Mouse (Mus musculus) layer of hippocampus, postnatal 10 days (tissue): ENCODE results near the gene Pef1. TPM values are rescaled to one million over a fixed set of nuclear protein-coding genes. Genes with fewer than 3 reads are reported as not detected.

Experiments
- DNase-seq, 2 experiments: peaks; one replicate each; pipeline ENCODE4 v3.0.0; 2021; ENCODE audit warnings: low spot score in 2 of 2
- total RNA-seq, 2 experiments: library from RNA; stranded (reverse); gene quantifications; 2 replicates each; pipeline ENCODE4 v1.2.3; 2021

Gene Pef1
- total RNA-seq, 2 experiments from 2014 or later, result 37.4 to 39.7 TPM

DNA sequence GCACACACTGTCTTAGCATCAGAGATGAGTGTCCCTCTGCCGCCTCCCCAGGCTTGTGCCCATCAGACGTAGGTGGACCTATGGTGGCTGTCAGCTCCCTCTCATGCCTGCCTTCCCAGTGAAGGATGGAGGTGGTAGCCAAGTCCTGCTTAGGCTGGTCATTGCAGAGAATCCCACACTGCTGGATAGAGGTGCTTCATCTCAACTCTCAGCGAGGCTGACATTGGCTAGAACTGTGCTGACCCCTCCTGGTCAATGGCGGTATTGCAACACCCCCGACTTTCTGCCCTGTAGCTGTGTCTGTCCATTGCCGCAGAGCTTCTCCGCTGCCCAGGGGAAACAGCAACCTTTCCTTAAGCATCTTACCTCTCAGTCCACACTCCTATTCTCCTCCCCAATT is 15.1 kb upstream of the Pef1 start:
- DNase-seq, result peak; percentile 97 to 98

GRCm38 (mm10) chr4:130095137-130095536 is 7.2 kb upstream of the Pef1 start:
- no peak for DNase-seq

DNA sequence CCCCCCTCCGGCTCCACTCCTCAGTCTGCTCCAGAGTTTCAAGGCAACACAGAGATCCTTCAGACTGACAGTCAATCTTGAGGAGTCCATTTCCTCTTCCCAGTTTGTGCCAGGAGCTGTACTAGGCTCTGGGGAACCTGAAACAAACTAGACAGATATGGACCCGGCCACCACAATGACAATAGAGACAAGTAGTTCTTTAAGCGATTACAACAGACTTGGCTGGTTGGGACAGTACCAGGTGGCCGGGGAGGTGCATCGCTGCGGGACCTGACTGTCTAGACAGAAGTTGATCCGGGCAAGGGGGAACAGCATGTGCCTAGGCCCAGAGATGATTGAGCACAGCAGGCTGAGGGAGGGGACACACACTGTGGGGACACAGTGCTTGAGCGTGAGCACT is 1.2 kb upstream of the Pef1 start:
- DNase-seq, result no peak

GRCm38 (mm10) chr4:130103632-130104031 is 1.3 kb downstream of the Pef1 start:
- no peak for DNase-seq

DNA sequence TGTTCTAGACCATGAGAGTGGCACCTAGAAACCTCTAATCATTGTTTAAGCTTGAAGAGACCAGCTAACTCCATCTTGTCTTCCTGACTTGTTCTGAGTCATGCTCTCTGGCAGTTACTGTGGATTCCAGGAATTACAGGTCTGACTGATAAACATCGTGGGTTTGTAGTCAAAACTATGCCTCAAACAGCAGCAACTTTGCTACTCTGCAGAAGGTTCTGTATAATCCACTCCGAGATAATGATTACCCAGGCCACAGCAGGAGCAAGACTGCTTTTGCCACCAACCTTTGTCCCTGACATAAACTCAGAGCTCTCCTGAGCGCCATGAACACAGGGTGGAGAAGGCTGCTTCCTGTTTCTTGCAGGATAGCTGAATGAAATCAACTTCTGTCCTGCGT is 2.2 kb downstream of the Pef1 start:
- no peak for DNase-seq

DNA sequence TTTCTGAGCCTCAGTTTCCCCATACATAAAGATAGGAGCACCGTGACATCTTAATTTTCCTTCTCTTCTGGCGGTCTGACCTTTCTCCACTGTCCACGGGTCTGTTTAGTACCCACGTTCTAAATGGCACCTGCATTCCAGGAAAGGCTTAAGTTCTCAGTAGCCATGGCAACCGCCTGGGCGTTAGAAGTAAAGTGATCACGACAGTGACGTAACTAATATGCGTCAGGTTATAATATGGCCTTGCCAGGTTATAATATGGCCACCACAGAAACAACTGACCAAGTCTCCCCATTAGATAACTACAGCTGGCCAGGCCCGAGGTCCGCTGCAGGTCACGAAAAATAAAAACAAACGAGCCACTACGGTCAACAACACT is 4.7 kb downstream of the Pef1 start:
- DNase-seq, result no peak

DNA sequence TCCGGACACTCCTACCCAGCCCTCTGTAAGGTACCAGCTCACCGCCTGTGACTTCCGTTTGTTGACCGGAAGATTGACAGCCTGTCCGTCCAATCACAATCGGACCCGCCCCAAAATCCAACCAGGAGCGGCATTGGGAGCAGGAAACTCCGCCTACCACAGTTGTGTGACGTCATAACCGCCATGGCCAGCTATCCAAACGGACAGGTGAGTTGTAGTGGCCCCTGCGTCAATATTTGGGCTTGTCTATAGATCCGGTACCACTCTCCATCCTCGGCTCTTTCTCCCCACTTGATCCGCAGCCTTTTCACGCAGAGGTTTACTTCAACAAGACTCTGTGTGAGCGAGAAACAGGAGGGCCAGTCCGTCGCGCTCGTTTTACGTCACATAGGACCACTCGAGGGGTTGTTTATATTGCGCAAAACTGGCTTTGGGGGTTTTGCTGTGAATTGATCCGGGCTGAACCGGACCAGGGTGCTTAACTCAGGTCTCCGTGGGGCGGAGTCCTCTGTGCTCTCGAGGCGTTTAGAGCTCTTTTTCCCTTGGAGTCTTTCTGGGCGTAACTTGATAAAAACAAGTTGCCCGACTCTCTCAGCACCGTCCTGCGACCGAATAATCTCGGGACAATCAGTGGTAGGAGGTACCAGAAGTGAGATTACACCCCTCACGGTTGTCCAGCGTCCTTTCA is 5.2 kb downstream of the Pef1 start:
- DNase-seq, result peak; percentile 100

GRCm38 (mm10) chr4:130108929-130109328 is 6.6 kb downstream of the Pef1 start:
- DNase-seq, result no peak

DNA sequence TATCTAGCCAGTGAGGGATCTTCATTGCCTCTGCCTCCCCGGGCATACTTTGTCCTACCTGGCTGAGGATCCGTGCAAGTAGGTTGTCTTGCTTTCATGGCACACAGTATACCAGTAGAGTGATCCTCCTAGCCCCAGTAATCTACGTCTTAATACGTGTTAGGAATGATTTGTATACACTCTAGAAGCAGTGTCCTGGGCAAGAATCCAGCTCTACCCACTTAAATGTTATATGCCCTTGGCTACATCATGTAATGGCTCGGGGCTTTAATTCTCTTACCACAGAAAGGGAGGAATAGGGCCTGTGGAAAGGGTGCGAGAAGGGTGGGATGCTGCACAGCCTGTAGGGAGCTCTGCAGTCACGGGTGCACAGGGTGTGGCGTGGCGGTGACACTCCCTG is 7.3 kb downstream of the Pef1 start:
- no peak for DNase-seq

- DNase-seq, result no peak
Observed at GRCm38 (mm10) chr4:130110091-130110490, 7.7 kb downstream of the Pef1 start.

- DNase-seq, result no peak
Observed at GRCm38 (mm10) chr4:130112299-130112698, 9.9 kb downstream of the Pef1 start.

DNA sequence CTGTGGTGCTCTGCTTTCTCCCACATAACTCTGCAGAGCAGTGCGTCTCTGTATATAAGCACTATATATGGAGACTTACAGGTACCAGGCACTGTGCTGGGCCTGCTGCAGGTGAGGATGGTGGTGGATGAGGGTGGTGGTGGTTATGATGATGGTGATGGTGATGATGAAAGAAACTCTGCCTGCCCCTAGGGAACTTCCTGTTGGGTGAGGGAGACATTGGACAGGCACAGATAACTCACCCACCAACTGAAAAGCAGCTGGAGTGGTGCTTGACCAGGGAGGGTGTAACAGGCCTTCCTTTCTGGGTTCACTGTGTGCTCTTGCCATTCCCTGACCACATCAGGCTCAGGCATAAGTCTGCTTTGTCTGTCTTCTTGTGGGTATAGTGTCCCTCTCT is 10.4 kb downstream of the Pef1 start:
- no peak for DNase-seq

GRCm38 (mm10) chr4:130120752-130121151 is 18.4 kb downstream of the Pef1 start:
- DNase-seq, result no peak

DNA sequence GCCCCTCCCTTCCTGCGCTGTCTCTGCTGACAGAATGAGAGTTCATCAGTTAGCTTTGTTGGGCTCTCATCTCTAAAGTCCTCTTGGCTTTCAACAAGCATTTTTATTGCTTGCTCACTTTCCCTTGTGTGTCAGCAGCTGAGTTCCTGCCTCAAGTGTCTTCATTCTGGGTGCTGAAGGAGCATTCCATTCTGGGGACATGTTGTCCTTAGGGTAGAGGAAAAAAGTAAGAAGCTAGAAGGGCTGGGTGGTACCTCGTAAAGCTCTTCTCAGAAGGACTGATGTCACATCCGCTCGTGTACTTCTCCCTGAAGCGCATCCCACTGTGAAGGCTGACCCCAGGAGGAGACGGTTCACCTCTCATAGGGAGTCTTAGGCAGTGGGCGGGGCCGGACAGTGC is 19.2 kb downstream of the Pef1 start:
- no peak for DNase-seq

DNA sequence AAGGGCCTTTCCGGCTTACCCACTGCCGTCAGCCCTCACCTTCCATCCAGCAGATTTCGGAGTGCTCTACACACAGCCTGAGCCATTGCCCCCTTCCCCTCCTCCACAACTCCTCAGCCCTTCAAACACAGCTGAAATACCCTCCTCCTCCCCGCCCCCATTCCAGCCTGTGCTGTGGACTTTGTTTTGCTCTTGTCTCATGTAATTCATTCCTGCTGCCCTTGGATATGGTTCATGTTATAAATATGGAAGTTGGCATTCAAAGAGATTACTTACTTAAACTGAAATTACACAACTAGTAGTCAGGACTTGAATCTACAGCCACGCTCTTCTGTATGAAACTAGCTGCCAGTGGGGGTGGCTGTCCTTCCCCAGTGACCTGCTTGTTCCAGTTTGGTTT is 20.7 kb downstream of the Pef1 start:
- DNase-seq, result no peak

GRCm38 (mm10) chr4:130124110-130124509 is 21.8 kb downstream of the Pef1 start:
- no peak for DNase-seq

DNA sequence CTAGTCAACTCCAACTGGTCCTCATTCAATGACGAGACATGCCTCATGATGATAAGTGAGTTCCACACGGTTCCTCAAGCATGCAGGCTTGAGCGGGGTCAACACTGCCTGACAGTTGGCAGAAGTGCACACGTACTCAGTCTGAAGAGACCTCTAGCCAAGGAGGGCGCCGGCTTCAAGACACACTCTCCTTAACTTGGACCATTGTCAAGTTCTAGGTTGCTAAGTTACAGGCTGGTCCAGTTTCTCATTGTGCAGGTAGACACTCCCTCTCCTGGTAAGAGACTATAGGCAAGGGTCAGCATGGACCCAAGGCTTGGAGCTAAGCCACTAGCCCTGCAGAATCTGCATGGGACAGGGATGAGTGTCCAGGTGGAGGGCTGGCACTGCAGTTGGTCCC is 22.8 kb downstream of the Pef1 start:
- DNase-seq, result no peak

GRCm38 (mm10) chr4:130125935-130126334 is 23.6 kb downstream of the Pef1 start:
- no peak for DNase-seq

DNA sequence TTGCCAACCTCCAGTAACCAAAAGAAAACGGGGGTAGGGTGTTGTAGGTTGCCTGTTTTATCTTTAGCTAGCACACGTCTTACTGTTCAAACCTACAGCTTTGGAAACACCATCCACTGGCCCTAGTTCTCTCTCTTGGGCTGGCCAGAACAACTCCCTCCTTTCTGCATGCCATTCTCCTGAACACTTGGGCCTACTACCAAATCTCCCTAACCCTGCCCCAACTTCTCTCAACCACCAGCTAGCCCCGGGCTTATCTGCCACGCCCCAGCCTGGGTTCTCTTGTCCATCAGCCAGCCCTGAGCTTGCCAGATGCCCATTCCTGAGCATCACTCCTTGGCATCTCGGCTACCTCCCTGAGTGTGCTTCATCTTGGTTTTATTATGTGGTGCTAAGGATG is 26.5 kb downstream of the Pef1 start:
- DNase-seq, result no peak

DNA sequence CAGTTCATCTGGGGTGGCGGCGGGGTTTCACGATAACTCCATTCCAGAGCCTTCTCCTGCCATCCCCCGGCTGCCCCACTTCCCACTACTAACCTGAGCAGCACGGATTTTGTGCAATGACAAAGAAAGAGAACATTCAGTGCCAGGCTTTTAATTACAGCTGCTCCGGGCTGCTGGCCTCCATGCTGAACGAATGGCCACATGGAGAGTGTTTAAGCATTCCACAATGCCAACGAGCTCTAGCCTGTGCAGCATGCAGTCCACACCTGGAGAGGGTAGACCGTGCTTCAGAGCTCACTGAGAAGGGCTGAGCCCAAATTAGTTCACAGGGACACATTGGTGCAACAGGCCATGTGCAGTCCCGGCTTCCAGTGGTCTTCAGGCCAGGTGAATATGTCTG is 27.7 kb downstream of the Pef1 start:
- DNase-seq, result no peak

GRCm38 (mm10) chr4:130130641-130131350 is 28.4 kb downstream of the Pef1 start:
- peak in 1 of 2 experiments; percentile 15 for DNase-seq

GRCm38 (mm10) chr4:130131448-130132105 is 29.2 kb downstream of the Pef1 start:
- no peak for DNase-seq

DNA sequence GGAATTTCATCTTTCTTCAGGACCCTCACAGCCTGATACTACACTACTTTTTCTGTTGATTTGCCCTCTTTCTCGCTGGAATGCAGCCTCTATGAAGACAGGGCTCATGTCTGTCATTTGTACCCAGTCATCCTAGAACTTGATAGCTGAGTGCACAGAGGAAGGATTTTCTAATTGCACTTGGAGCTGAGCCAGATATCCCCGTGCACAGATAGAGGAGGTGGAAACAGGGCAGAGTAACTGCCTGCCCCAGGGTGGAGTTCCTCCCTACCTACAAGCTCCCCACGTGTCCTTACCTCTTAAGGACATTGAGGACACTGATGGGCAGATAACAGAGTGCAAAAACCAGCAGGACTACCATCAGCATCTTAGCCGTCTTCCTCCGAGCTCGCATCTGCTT is 31.0 kb downstream of the Pef1 start:
- DNase-seq, result no peak
